Mouse (Mus musculus) inflammation-experienced regulatory T-cells, adult 6 months (primary cell): ENCODE data around the gene Nop14. TPM values are rescaled to one million over a fixed set of nuclear protein-coding genes. Genes with fewer than 3 reads are reported as not detected.
"Not testable (repeated sequence)": the region's sequence is repeated elsewhere in the genome, so short reads cannot be mapped to it uniquely, and the experiment has no call there.

Experiments used
- ATAC-seq: one replicate; pipeline ENCODE4 v1.8.0; 2017
- polyA plus RNA-seq, 3 experiments: library from polyadenylated mRNA; unstranded; fragments of 100-300 nt; shearing (Covaris generic); gene quantifications; one replicate each; pipeline ENCODE4 v1.2.1; 2017

The Nop14 gene
- polyA plus RNA-seq, 3 experiments from 2014 or later = 16.9 to 31.0 (median 26.0) TPM

DNA sequence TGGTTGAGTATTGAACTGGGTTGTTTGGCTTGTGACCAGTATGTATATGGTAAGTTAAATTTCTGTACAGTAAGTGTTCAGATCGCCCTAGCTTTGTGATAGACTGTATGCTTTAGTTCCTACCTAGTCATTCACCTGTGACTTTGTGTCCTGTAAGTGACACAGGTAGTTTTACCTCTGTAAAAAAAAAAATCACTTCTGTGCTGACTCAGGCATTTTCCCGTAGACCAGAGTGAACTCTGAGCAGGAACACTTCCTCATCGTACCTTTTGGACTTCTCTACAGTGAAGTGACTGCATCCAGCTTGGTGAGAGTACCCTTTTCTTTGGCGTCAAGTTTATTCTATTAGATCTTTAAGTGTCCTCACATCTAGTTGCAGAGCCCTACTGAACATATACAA, 50.0 kb downstream of the Nop14 start:
- no peak for ATAC-seq

DNA sequence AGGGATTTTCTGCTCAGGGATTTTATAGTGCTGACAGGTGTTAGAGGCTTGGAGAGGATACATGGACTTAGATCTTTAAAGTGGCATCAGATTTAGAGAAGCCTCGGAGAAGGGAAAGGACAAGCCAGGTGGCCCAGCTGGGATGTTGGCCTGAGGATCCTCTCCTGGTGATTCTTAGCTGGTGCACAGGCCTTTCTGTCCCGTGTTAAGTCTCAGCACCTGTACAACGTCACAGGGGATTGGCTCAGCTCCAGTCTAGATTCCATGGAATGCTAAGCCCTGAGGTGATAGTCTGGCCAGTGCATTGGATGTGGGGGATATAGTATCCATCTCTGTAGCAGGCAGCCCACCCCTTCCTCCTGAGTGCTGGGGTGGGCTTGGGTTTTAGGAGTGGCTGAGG, 51.7 kb downstream of the Nop14 start:
- ATAC-seq = no peak

DNA sequence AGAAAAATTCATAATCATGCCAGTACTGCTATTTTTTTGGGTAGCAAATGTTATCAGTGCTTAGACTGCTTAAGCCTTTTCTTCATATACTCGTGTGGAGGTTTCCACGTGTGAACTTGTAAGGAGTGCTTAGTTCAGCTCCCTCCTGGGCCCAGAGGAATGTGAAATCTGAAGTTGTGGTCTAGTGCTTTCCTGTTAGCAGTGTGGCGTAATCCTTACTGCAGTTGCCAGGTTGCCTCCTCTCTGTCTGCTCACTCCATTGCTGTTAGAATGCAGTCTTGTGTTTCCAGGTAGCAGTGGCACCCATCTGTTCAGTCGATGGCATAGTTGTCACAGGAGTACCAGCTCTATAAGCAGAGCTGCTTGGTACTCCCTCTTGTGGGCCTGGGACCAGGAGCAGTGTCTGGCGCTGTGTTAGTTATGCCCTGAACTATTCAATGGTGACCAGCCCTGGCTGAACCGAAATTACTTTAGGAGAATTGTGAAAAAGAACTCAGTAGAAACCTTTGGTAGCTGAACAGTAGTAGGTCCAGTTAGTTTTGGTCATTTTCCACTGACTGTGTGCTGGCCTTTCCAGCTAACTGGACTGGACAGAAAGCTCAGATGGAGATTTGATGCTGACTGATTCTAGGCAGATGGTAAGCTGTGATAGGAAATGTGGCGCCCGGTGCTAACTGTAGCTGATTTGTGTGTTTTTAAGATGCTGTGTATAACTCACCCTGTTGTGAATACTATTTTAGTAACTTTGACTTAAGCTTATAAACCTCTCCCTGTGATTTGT, 52.7 kb downstream of the Nop14 start:
- no peak for ATAC-seq

DNA sequence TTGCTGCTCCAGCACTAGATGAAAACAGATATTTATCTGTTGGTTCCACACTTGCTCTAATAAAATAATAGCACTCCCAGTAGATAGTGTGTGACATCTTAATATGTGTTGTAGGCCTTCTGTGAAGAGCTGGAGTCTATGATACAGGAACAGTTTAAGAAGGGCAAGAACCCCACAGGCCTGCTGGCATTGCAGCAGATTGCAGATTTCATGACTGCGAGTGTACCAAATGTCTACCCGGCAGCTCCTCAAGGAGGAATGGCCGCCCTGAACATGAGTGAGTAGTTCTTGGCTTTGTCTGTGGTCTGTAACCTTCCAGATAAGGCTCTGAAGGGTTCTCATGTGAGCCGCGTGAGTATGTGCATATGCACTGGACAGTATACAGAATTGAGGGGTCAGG, 55.4 kb downstream of the Nop14 start:
- ATAC-seq = no peak

DNA sequence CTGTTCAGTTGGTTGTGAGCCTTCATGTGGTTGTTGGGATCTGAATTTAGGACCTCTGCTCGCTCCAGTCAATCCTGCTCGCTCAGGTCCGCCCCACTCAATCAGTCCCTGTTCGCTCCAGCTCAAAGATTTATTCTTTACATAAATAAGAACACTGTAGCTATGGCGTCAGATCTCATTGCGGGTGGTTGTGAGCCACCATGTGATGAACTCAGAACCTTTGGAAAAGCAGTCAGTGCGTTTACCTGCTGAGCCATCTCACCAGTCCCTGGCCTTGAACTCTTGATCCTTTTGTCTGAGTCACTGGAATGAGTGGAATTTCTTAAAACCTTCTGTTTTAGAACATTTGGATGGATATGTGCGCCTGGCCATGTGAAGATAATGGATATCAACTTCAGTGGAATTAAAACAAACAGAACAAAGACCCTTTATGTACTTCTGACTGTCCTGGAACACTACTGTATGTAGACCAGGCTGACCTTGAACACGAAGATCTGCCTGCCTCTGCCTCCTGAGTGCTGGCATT, 66.7 kb downstream of the Nop14 start:
- ATAC-seq = no peak

DNA sequence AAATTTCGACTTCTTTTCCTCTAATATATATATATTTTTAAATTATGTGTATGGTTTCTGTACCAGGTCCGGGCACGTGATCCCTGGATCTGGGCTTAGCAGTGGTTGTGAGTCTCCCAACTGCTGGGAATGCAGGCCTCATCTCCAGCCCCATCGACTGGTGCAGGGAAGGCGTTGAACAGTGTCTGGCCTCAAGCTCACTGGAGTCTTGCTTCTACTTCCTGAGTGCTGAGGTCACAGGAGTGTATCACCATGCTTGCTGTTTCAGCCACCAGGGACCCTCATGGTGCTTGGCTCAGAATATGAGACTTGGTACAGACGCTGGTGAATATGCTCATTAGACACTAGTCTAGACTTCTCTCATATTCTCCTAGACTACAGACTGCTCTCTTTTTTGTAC, 67.3 kb downstream of the Nop14 start:
- ATAC-seq = no peak

DNA sequence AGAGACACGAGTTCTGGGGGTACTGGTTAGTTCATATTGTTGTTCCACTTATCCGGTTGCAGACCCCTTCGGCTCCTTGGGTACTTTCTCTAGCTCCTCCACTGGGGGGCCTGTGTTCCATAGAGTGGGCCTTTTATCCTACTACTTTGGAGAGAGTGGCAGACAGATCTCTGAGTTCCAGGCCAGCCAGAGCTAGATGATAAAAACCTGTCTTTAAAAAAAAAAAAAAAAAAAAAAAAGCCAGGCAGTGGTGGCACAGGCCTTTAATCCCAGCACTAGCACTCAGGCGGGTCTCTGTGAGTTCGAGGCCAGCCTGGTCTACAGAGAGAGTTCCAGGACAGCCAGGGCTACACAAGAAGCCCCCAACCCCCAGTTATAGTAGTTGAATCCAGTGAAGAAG, 67.7 kb downstream of the Nop14 start:
- ATAC-seq = not testable (repeated sequence)

DNA sequence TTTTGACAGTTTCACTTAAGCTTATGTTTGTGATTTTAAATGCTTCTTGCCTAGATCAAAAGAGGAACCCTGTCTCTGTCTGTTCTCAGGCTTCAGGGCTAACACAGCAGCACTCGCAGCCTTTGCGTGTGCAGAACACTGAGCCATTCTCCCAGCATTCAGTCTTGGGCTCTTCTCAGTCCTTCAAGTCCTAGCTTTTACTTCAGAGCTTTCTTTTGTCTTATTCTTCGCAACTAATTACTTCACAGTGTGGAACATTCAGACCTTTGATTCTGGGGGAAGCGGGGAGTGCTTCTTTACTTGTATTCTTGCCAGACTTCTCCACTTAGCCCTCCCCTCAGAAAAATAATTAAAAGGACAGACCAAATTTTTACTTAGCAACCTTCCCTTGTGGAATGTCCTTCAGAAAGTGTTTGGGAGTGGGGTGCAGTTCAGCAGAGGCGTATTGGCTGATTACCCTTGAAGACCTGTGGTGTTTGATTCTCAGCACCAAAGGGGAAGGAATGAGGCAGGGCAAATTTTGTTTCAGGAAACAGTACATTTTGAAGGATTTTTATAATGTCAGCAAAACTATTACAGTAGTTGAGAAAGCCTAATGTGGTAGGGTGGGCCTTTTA, 68.5 kb downstream of the Nop14 start:
- no peak for ATAC-seq

DNA sequence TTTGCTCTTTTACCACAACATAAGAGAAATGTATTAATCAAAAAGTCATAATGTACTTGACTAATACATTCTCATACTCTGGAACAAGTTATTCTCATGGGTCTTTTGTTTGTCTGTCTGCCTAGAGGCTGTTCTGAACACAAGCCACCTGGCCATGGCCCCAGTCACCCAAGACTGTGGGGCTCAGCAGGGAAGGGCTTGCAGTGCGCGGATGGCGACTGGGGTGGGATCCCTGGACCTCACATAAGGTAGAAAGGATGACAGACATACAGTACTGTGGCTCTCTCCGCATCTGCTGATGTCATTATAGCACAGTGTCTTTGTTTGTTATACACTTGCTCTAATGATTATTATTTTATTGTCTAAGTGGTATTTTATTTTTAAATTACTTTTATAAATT, 69.2 kb downstream of the Nop14 start:
- ATAC-seq = no peak

DNA sequence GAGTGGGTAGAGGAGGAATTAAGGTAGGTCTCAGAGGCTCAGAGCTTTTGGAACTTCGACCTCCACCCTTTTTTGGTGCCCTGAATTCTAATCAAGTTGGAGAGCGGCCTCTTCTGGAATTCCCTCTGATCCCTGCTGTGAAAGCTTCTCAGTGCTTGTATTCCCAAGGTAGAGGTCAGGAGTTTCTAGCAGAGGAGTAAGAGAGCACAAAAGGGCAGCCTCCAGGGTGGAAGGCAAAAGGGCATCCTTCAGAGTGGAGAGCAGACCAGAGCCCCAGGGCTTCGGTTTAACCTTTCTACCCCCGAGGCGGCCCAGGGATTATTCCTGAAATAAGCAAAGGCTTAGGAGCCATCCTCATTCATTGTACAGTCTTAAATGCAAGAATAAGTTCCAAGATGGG, 69.9 kb downstream of the Nop14 start:
- ATAC-seq = no peak

Other genes with a start within 250 kb of the Nop14 start
- gene Tnip2, start 146.2 kb downstream of the Nop14 start, polyA plus RNA-seq = 10 to 100 TPM; 19.0 to 32.4 (median 27.2) TPM
- gene Sh3bp2, start 134.3 kb downstream of the Nop14 start, polyA plus RNA-seq = 10 to 100 TPM in 2 of 3 experiments, 1 to 10 TPM in 1; 4.0 to 15.0 (median 10.2) TPM
- 100 to 1,000 TPM in 1 of 3 experiments, 10 to 100 TPM in 2; 91.1 to 101 (median 93.7) TPM for gene Add1, start 86.5 kb downstream of the Nop14 start, polyA plus RNA-seq
- 10 to 100 TPM; 49.8 to 63.6 (median 54.7) TPM for gene Mfsd10, start 22.9 kb downstream of the Nop14 start, polyA plus RNA-seq
- 10 to 100 TPM in 1 of 3 experiments, 1 to 10 TPM in 2; 2.9 to 14.0 (median 4.4) TPM for gene Grk4, start 231 bp upstream of the Nop14 start, polyA plus RNA-seq
- gene Htt, start 101.6 kb upstream of the Nop14 start, polyA plus RNA-seq = 10 to 100 TPM; 12.5 to 30.3 (median 25.3) TPM
- gene Msantd1, start 247.9 kb upstream of the Nop14 start, polyA plus RNA-seq = 1 to 10 TPM in 2 of 3 experiments, under 1 TPM in 1; 0.29 to 1.8 (median 1.7) TPM